Mouse (Mus musculus): ENCODE data around the gene Farsb. TPM values are rescaled to one million over a fixed set of nuclear protein-coding genes. Genes with fewer than 3 reads are reported as not detected.
A peak's percentile ranks its signal among the peaks of the same experiment; 100 is the strongest.
"Not testable (repeated sequence)": the region's sequence is repeated elsewhere in the genome, so short reads cannot be mapped to it uniquely, and the experiment has no call there.

Farsb gene
- total RNA-seq (2021): 10 to 100 TPM; 47.6 to 48.3 TPM
- long read RNA-seq, experiment 1, transcript Farsb-201 (17 exons, 1,951 nt): major isoform, 55 of 68 reads
- long read RNA-seq, experiment 1, partial matches to known transcripts: 1 of 68 reads
- long read RNA-seq, experiment 1, other reads (novel, unspliced or antisense): 11 of 68 reads
- long read RNA-seq, experiment 2, transcript Farsb-201 (17 exons, 1,951 nt): major isoform, 52 of 67 reads
- long read RNA-seq, experiment 2, partial matches to known transcripts: 2 of 67 reads
- long read RNA-seq, experiment 2, other reads (novel, unspliced or antisense): 12 of 67 reads

GRCm38 (mm10) chr1:78488752-78489492 is at the start of gene Farsb:
Gene Farsb, minus strand, starts transcription at chr1:78488897.
- intact Hi-C loops (cut with DNase I): loop anchor here (5.0 kb wide), 1 partner anchor 163 kb away; no protein-coding TSS in a partner anchor
- peak; percentile 90 to 93 for DNase-seq

GRCm38 (mm10) chr1:78538396-78538795 is 49.7 kb upstream of the Farsb start:
- DNase-seq: no peak
- intact Hi-C loops (cut with DNase I): loop anchor here (5.0 to 10.0 kb wide), 4 partner anchors 116 to 1096 kb away; partner anchors contain the start of genes Acsl3 and Utp14b

GRCm38 (mm10) chr1:78537494-78538010 is 48.9 kb upstream of the Farsb start:
- DNase-seq: peak; percentile 50 to 56
- intact Hi-C loops (cut with DNase I): loop anchor here (5.0 to 10.0 kb wide), 4 partner anchors 117 to 1097 kb away; partner anchors contain the start of genes Acsl3 and Utp14b

DNA sequence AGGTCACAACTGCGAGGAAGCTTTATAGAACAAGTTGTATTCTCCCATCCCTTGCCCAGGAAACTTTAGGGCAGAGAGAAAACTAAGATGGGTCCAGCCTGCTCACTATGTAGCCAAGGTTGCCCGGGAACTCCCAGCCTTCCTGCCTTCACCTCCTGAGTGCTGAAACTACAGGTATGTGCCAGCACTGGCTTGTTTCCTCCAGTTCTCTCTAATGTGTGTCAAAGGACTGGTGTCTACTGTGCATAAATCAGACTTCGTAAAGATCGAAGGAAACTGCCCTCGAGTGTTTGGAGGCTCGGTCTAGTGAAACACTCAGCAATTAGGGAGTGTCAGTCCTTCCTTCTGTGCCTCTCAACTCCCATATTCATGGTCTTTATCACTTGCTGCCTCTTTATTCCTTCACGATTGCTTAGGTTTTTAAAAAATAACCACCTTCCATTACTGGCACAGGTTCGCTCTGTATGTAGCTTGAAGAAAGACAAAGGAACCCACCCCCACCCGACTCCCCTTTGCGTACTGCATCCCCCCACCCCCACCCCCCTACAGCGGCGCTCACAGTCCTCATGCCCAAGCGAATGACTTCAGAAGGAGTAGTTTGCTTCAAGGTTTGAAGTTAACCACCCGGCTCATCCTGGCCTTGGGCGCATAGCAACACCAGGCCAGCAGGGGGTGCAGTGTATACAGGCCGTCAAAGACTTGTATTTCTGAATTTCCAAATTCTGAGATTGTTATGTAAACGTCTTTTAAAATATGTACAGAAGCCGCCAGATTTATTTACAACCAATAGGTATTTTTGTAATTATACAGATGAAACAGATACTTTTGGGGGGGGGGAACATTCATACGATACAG is 47.8 kb upstream of the Farsb start:
- peak; percentile 77 to 86 for DNase-seq
- intact Hi-C loops (cut with DNase I): loop anchor here (5.0 to 10.0 kb wide), 4 partner anchors 118 to 1098 kb away; partner anchors contain the start of genes Acsl3 and Utp14b

DNA sequence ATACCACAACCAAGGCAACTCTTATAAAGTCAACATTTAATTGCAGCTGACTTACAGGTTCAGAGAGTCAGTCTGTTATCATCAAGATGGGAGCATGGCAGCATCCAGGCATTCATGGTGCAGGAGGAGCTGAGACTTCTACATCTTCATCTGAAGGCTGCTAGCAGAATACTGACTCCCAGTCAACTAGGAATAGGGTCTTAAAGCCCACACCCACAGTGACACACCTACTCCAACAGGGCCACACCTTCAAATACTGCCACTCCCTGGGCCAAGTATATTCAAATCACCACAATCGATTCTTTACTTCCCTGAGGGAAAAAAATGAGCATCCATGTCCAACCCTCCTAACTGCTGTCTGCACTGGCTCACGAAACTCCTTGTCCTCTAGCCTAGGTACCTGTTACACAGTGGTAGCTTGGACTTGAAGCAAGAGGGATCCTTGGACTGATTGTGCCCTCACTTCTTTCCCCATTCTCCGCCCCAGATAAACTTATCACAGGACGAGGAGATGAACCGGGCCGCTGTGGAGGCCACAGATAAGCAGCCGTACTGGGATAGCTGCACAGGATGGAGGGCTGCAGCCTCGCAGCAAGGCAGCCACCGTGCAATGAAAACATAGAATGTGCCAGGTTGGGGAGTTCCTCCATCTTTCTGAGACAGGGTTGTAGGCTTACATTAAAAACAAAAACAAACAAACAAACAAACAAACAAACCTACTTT is 45.9 kb upstream of the Farsb start:
- DNase-seq: no peak
- intact Hi-C loops (cut with DNase I): loop anchor here (5.0 to 10.0 kb wide), 4 partner anchors 120 to 1100 kb away; partner anchors contain the start of genes Acsl3 and Utp14b

DNA sequence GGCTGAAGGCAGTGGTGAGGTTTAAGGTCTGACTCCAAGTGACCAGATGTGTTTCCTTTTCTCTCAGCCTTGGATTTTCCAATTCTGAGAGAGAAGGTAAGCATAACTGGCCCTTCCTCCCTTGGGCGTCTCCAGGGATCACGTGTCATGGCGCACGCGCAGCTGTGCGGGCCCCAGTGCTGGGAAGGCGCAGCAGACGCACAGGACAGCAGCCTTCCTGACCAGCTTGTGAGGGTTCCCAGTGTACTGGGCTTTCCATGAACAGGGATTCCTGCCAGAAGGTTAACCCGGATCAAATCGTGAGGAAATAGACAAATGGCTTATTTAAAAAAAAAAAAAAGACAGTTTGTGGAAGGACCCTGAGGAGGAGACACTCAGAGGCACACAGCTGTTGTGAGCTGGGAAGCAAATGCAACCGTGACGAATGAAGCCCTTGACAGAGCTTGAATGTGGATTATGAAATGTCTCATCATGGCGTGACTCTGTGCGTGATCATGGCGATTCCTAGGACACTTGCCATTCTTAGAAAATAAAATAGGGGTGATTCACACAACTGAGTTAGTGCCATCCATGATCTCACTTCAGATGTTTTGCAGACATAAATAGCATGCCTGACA is 43.6 kb upstream of the Farsb start:
- DNase-seq: peak in 1 of 2 experiments; percentile 5
- intact Hi-C loops (cut with DNase I): loop anchor here (10.0 kb wide), 2 partner anchors 123 to 1103 kb away; partner anchors contain the start of genes Acsl3 and Utp14b

DNA sequence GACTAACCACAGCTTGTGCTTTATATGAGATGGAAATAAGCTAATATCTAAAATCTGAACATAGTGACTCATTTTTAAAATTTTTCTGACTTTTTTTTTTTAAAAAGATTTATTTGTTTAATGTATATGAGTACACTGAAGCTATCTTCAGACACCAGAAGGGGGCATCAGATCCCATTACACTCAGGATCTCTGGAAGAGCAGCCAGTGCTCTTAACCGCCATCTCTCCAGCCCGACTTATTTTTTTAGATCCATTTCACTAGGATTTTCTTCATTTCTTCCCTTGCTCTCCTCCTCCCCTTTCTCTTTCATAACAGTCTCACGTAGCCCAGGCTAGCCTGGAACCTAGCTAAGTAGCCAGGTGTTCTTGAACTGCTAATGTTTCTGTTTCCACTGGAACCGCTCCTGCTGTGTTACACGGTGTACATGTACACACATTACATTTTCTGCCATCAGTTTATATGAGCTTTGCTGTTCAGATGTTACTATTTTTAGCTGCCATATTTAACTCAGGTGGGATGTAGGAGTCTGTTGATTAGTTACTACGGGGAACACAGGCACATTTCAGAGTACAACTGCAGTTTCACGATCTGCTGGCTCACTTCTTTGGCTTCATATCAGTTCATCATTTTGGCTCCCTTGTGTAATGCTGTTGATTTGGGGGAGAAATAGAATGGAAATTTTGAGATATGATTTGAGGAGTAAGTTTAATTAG is 42.0 kb upstream of the Farsb start:
- intact Hi-C loops (cut with DNase I): loop anchor here (10.0 kb wide), 2 partner anchors 124 to 1104 kb away; partner anchors contain the start of genes Acsl3 and Utp14b
- DNase-seq: no peak

GRCm38 (mm10) chr1:78529011-78529410 is 40.3 kb upstream of the Farsb start:
- intact Hi-C loops (cut with DNase I): no loop called here

DNA sequence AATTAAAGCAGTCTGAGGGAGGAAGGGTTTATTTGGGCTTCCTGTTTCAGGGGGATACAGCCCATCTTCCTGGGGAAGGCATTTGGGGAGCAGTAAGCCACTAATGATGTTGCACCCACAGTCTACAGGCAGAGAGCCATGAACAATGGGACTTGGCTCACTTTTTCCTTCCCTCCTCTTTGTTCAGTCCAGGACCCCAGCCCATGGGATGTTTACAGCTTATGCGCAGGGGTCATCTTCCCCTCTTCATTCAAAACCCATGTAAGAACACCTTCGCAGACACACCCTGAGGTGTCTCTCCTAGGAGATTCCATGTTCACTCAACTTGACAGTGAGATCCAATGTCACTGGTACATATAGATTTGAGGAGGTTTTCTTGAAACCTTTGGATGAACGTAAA is 39.7 kb upstream of the Farsb start:
- intact Hi-C loops (cut with DNase I): no loop called here
- no peak for DNase-seq

More at GRCm38 (mm10) chr1:78529011-78529410, 40.3 kb upstream of the Farsb start:
- DNase-seq: no peak

- intact Hi-C loops (cut with DNase I): no loop called here
These were observed 36.6 kb upstream of the Farsb start for GRCm38 (mm10) chr1:78525189-78525886.

DNA sequence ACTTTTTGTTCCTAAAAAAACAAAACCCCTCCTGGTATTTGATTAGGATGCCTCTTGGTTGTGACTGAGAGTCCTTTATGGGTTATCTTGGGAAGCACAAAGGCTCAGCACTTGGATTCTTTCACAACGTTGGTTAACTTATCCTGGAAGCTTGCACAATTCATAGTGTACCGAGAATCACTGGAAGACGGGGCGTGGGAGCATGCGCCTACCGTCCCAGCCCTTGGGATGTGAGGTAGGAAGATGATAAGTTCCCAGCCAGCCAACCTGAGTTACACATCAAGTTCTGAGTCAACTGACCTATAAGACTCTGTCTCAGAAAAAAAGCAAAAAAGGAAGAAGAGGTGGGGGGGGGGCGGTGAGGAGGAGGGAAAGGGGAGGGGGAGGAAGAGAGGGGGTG is 30.2 kb upstream of the Farsb start:
- intact Hi-C loops (cut with DNase I): no loop called here
- no peak for DNase-seq

More at GRCm38 (mm10) chr1:78525189-78525886, 36.6 kb upstream of the Farsb start:
- peak; percentile 42 to 67 for DNase-seq

- intact Hi-C loops (cut with DNase I): no loop called here
These were observed 24.1 kb upstream of the Farsb start for GRCm38 (mm10) chr1:78512756-78513155.

GRCm38 (mm10) chr1:78511621-78512160 is 23.0 kb upstream of the Farsb start, which contains the start of gene BC035947:
Gene BC035947, minus strand, starts transcription at chr1:78512158.
- intact Hi-C loops (cut with DNase I): no loop called here
- peak in 1 of 2 experiments; percentile 17 for DNase-seq

More at GRCm38 (mm10) chr1:78512756-78513155, 24.1 kb upstream of the Farsb start:
- DNase-seq: no peak

GRCm38 (mm10) chr1:78510862-78511261 is 22.2 kb upstream of the Farsb start, which contains the start of gene Mogat1:
Gene Mogat1, plus strand, starts transcription at chr1:78510991.
- DNase-seq: no peak
- intact Hi-C loops (cut with DNase I): no loop called here

DNA sequence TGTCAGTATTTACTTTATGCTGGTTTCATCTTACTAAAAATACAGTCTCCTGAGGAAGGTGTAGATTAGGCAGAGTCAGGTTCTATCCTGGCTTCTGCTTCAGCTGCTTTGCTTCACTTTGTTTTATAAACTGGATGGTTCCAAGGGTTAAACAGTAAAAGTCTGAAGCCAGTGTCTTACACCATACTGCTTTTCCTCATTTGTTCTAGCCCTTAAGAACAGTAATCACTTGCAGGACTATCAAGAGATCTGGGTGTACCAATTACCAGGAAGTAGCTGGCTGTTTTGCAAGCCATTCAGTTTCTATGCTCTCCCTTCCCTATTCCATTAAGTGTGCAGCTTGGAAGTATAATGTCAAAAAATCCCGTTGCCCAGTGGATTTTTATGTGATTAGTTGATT is 18.4 kb upstream of the Farsb start:
- intact Hi-C loops (cut with DNase I): no loop called here
- DNase-seq: no peak

GRCm38 (mm10) chr1:78502527-78502926 is 13.8 kb upstream of the Farsb start:
- intact Hi-C loops (cut with DNase I): no loop called here
- no peak for DNase-seq

GRCm38 (mm10) chr1:78501856-78502255 is 13.2 kb upstream of the Farsb start:
- DNase-seq; intact Hi-C loops (cut with DNase I): not testable (repeated sequence)

Measured in heart, postnatal 14 days (tissue).